Mouse (Mus musculus): ENCODE data around the gene D630045J12Rik.

- TF ChIP-seq CTCF (IDR thresholded peaks at IDR 0.05; ENCODE audit: low read depth, low read length) (no peak), POLR2A (IDR thresholded peaks at IDR 0.05; ENCODE audit: borderline replicate concordance, low read depth, low read length) (no peak)
These were observed 166.4 kb downstream of the D630045J12Rik start for GRCm38 (mm10) chr6:38087242-38088026.

All from bone marrow macrophage, adult 2 months (primary cell).